Mouse (Mus musculus): Measurements from ENCODE around the gene Exoc3l2.

- TF ChIP-seq POLR2A (IDR thresholded peaks at IDR 0.05; ENCODE audit: extremely low read depth, insufficient read depth, low read length) (no peak), CTCF (IDR thresholded peaks at IDR 0.05; ENCODE audit: extremely low read depth, insufficient read depth, low read length) (no peak)
These were observed 26.1 kb upstream of the Exoc3l2 start for GRCm38 (mm10) chr7:19437048-19437447.
